Mouse (Mus musculus): ENCODE measurements around the gene Sepsecs. TPM values are rescaled to one million over a fixed set of nuclear protein-coding genes. Genes with fewer than 3 reads are reported as not detected.

Sepsecs gene
- polyA plus RNA-seq, 1 experiment from 2014 or later: 10.1 TPM

GRCm38 (mm10) chr5:52638916-52639315 lies 30.6 kb downstream of the Sepsecs start:
- no peak for ATAC-seq (replicated peaks; ENCODE audit: low FRiP score)
- Histone ChIP-seq H3K4me2 (no peak overlapping the region), H3K27ac (no peak overlapping the region), H3K4me3 (replicated peaks) (no peak overlapping the region), H3K27me3 (no peaks in the 10 kb centered on the region), H3K9ac (no peak overlapping the region), H3K4me1 (peaks cover 5% of the 10 kb centered on the region; the same call in 1 of the 2 replicates), H3K9me3 (replicated peaks) (no peaks in the 10 kb centered on the region), H3K36me3 (peaks cover 24% of the 10 kb centered on the region)
- WGBS: 79% methylated on average over 8 of the region's 8 CpGs

GRCm38 (mm10) chr5:52638006-52638405 lies 31.5 kb downstream of the Sepsecs start:
- Histone ChIP-seq H3K4me1 (0 out of 2 replicates have a peak, but pooled peaks cover 3% of the 10 kb centered on the region), H3K9me3 (replicated peaks) (no peaks in the 10 kb centered on the region), H3K4me3 (replicated peaks) (no peak overlapping the region), H3K4me2 (no peak overlapping the region), H3K36me3 (peaks cover 15% of the 10 kb centered on the region), H3K27me3 (no peaks in the 10 kb centered on the region), H3K9ac (no peak overlapping the region), H3K27ac (no peak overlapping the region)
- WGBS: 90% methylated on average over 7 of the region's 7 CpGs
- no peak for ATAC-seq (replicated peaks; ENCODE audit: low FRiP score)

DNA sequence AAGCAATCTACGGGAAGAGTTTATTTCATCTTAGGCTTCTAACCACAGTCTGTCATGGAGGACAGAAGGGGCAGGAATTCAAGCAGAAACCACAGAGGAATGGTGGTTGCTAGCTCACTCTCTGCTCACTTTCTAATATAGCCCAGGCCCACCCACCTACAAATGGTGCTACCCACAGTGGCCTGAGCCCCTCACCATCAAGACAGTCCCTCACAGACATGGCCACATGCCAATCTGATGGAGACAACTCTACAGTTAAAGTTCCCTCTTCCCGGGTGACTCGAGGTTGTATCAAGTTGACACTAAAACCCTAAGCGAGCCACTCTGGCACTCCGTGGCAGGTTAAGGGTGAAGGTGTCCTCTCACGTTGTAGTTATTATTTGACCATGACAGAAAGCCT lies 32.6 kb downstream of the Sepsecs start:
- Histone ChIP-seq H3K4me1 (0 out of 2 replicates have a peak, but pooled peaks cover 3% of the 10 kb centered on the region), H3K4me3 (replicated peaks) (no peak overlapping the region), H3K27me3 (no peaks in the 10 kb centered on the region), H3K36me3 (peaks cover 4% of the 10 kb centered on the region), H3K9ac (no peak overlapping the region), H3K4me2 (no peak overlapping the region), H3K9me3 (replicated peaks) (no peaks in the 10 kb centered on the region), H3K27ac (no peak overlapping the region)
- no peak for ATAC-seq (replicated peaks; ENCODE audit: low FRiP score)
- 74% methylated on average over 6 of the region's 6 CpGs for WGBS

DNA sequence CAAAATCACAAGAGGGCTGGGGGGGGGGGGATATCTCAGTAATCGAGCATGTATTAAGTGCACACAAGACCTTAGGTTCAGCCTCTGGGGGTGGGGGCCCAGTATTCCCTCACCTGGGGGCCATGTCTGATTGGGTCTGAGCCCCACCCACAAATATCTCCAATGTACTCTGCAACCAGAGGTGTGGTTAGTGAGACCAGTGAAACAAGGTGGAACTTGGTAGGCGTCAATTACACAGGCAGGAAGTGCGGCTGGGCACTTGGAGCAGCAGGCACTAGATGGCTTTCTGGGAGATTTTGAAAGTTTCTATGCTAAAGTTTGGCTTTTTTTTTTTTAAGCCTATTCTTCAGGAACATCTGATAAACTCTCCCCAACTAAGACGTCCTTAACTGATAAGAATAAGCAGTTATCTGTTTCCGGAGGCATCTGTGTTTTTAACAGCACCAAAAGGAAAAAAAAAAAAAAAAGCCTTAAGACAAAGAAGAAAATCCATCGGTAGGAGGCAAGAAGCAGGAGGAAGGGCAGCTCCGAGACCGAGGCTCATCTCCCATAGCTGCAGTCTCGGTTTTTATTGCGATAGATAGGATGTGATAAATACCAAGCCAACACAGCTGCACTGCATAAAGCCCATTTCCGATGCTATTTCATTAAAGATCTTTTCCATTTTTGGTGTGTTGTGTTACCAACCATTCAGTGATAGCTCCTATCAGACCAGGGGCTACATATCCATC lies 33.3 kb downstream of the Sepsecs start:
- H3K36me3 ChIP-seq: no peaks in the 10 kb centered on the region
- H3K9me3 ChIP-seq (replicated peaks): no peaks in the 10 kb centered on the region
- no peak overlapping the region for H3K4me2 ChIP-seq
- no peak for ATAC-seq (replicated peaks; ENCODE audit: low FRiP score)
- no peak overlapping the region for H3K9ac ChIP-seq
- 0 out of 2 replicates have a peak, but pooled peaks cover 3% of the 10 kb centered on the region for H3K4me1 ChIP-seq
- H3K4me3 ChIP-seq (replicated peaks): no peak overlapping the region
- no peaks in the 10 kb centered on the region for H3K27me3 ChIP-seq
- 51% methylated on average over 11 of the region's 11 CpGs for WGBS
- no peak overlapping the region for H3K27ac ChIP-seq

DNA sequence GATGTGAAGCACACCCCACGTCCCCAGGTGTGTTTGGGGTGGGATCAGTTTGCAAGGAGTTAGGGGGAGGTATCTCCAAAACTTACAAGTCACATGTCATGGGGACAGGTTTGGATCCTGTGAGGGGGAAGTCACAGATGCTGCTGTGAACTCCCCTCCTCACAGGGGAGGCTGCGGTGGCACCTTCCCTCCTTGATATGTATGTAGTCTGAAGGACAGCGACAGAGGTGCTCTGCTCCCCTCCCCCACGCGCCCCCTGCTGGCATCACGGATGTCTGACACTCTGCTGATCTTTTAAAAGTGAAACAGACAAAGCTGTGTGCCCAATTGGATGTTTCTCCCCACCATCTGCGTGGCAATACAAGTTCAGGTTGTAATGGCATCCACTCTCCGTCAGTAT lies 35.5 kb downstream of the Sepsecs start:
- Histone ChIP-seq H3K4me2 (no peak overlapping the region), H3K4me3 (replicated peaks) (no peak overlapping the region), H3K9ac (no peak overlapping the region), H3K36me3 (no peaks in the 10 kb centered on the region), H3K4me1 (0 out of 2 replicates have a peak, but pooled peaks cover 3% of the 10 kb centered on the region), H3K27ac (no peak overlapping the region), H3K9me3 (replicated peaks) (no peaks in the 10 kb centered on the region), H3K27me3 (no peaks in the 10 kb centered on the region)
- 22% methylated on average over 8 of the region's 8 CpGs for WGBS
- ATAC-seq (replicated peaks; ENCODE audit: low FRiP score): 0 out of 2 replicates have a peak, but pooled peaks have one; percentile 47

DNA sequence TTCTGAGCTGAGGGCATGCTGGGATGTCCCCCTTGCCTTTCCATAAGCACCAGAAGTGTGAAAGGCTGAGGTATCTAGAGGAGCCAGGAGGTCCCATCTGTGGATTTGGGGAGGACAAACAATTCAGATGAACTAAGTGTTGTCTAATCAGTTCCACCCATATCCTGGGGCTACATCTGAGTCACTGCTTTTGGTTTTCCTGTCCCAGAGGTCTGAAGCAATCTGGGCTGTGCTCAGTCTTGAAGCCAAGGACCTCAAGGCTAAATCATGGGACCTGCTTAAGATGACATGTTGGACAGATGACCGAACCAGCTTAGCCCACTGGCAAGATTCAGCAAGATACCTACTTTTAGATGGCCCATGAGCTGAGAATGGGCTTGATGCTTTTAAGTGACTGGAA lies 39.0 kb downstream of the Sepsecs start:
- ATAC-seq (replicated peaks; ENCODE audit: low FRiP score): no peak
- no peaks in the 10 kb centered on the region for H3K36me3 ChIP-seq
- no peak overlapping the region for H3K9ac ChIP-seq
- WGBS: 90% methylated on average over 1 of the region's 1 CpGs
- H3K9me3 ChIP-seq (replicated peaks): no peaks in the 10 kb centered on the region
- peaks cover 18% of the 10 kb centered on the region for H3K4me1 ChIP-seq
- H3K27ac ChIP-seq: no peak overlapping the region
- H3K4me2 ChIP-seq: no peak overlapping the region
- no peak overlapping the region for H3K4me3 ChIP-seq (replicated peaks)
- H3K27me3 ChIP-seq: no peaks in the 10 kb centered on the region

DNA sequence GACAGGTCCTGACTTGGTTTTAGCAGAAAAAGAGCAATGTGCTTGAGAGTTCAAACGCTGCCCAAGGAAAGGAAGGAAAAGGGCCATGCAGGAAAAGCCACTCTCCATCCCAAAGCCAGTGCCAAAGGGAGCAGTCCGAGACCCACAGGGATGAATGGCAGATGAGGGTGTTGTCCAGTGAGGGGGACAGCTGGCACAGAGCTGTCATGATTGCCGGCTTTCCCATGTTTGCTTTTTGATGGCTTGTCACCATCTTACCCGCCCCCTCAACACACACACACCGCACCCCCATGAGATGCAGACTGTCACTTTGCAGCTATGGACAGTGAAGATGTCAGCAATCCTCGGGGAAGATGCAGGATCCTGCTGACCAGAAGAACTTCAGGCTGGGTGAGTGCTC lies 40.3 kb downstream of the Sepsecs start:
- Histone ChIP-seq H3K4me3 (replicated peaks) (no peak overlapping the region), H3K27me3 (no peaks in the 10 kb centered on the region), H3K9ac (no peak overlapping the region), H3K36me3 (no peaks in the 10 kb centered on the region), H3K9me3 (replicated peaks) (no peaks in the 10 kb centered on the region), H3K4me1 (peaks cover 18% of the 10 kb centered on the region), H3K27ac (no peak overlapping the region), H3K4me2 (no peak overlapping the region)
- ATAC-seq (replicated peaks; ENCODE audit: low FRiP score): no peak
- 82% methylated on average over 6 of the region's 6 CpGs for WGBS

- Histone ChIP-seq H3K36me3 (no peaks in the 10 kb centered on the region), H3K4me2 (no peak overlapping the region), H3K9ac (no peak overlapping the region), H3K4me3 (replicated peaks) (no peak overlapping the region), H3K9me3 (replicated peaks) (no peaks in the 10 kb centered on the region), H3K27me3 (no peaks in the 10 kb centered on the region), H3K27ac (no peak overlapping the region), H3K4me1 (peaks cover 18% of the 10 kb centered on the region)
- ATAC-seq (replicated peaks; ENCODE audit: low FRiP score): no peak
- 84% methylated on average over 3 of the region's 3 CpGs for WGBS
Observed at GRCm38 (mm10) chr5:52628783-52629182, 40.7 kb downstream of the Sepsecs start.

GRCm38 (mm10) chr5:52627713-52628112 lies 41.8 kb downstream of the Sepsecs start:
- WGBS: 71% methylated on average over 8 of the region's 8 CpGs
- Histone ChIP-seq H3K36me3 (no peaks in the 10 kb centered on the region), H3K27ac (no peak overlapping the region), H3K27me3 (no peaks in the 10 kb centered on the region), H3K4me1 (peaks cover 18% of the 10 kb centered on the region), H3K9me3 (replicated peaks) (no peaks in the 10 kb centered on the region), H3K4me2 (no peak overlapping the region), H3K4me3 (replicated peaks) (no peak overlapping the region), H3K9ac (no peak overlapping the region)
- ATAC-seq (replicated peaks; ENCODE audit: low FRiP score): no peak

- Histone ChIP-seq H3K4me3 (replicated peaks) (peak overlapping the region; percentile 15; the same call in 1 of the 2 replicates), H3K27me3 (no peaks in the 10 kb centered on the region), H3K4me2 (peak overlapping the region; percentile 41), H3K4me1 (peaks cover 18% of the 10 kb centered on the region), H3K9me3 (replicated peaks) (no peaks in the 10 kb centered on the region), H3K9ac (no peak overlapping the region), H3K36me3 (no peaks in the 10 kb centered on the region), H3K27ac (no peak overlapping the region)
- 0 out of 2 replicates have a peak, but pooled peaks have one; percentile 12 for ATAC-seq (replicated peaks; ENCODE audit: low FRiP score)
- WGBS: 47% methylated on average over 8 of the region's 8 CpGs
Observed at GRCm38 (mm10) chr5:52626092-52626491, 43.4 kb downstream of the Sepsecs start.

DNA sequence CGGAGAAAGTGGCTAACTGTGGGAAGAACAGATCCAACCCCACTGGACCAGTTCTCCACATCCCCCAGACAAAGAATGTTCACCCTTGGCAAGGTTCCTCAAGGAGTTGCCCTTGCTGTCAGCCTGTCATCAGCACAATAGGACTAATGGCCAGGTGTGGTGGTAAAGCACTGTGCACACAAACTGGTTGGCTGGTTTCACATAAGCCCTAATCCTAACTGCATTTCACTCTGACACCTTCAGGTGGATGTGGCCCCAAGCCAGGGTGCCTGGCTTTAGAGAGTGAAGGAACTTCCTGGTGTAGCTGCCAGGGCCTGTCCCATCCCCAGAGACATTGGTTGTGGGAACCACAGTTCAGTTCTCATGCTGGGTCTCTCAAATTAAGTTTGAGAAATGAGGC lies 44.6 kb downstream of the Sepsecs start:
- no peak overlapping the region for H3K4me2 ChIP-seq
- no peak overlapping the region for H3K9ac ChIP-seq
- ATAC-seq (replicated peaks; ENCODE audit: low FRiP score): no peak
- H3K4me1 ChIP-seq: peaks cover 18% of the 10 kb centered on the region
- no peaks in the 10 kb centered on the region for H3K36me3 ChIP-seq
- WGBS: 89% methylated on average over 1 of the region's 1 CpGs
- no peaks in the 10 kb centered on the region for H3K27me3 ChIP-seq
- no peak overlapping the region for H3K27ac ChIP-seq
- no peaks in the 10 kb centered on the region for H3K9me3 ChIP-seq (replicated peaks)
- no peak overlapping the region for H3K4me3 ChIP-seq (replicated peaks)

GRCm38 (mm10) chr5:52623099-52623498 lies 46.4 kb downstream of the Sepsecs start:
- ATAC-seq (replicated peaks; ENCODE audit: low FRiP score): no peak
- 85% methylated on average over 2 of the region's 2 CpGs for WGBS
- Histone ChIP-seq H3K4me2 (no peak overlapping the region), H3K9ac (no peak overlapping the region), H3K27me3 (no peaks in the 10 kb centered on the region), H3K27ac (no peak overlapping the region), H3K4me3 (replicated peaks) (no peak overlapping the region), H3K9me3 (replicated peaks) (no peaks in the 10 kb centered on the region), H3K36me3 (no peaks in the 10 kb centered on the region), H3K4me1 (peaks cover 24% of the 10 kb centered on the region)

Data from kidney, embryonic 15.5 days (tissue).